Mouse (Mus musculus) forebrain, embryonic 14.5 days (tissue): ENCODE measurements around the gene Sema3g. TPM values are rescaled to one million over a fixed set of nuclear protein-coding genes. Genes with fewer than 3 reads are reported as not detected.

Experiments used
- ATAC-seq: fragments of 200-750 bp; cut with Nextera tagmentation; 2 replicates; pipeline ENCODE4 v1.8.0; 2017; ENCODE audit warnings: mild to moderate bottlenecking, moderate library complexity
- DNase-seq: peaks from one replicate; pipeline ENCODE4 v3.0.0-alpha.2; 2015; ENCODE audit warnings: low spot score
- H3K27ac ChIP-seq: fragments of 300-500 bp; sonication (generic); 2 replicates; pipeline ENCODE4 v1.5.1; 2014; ENCODE audit warnings: low read depth, mild to moderate bottlenecking, control low read depth, low read length, moderate library complexity
- H3K27me3 ChIP-seq: fragments of 300-500 bp; sonication (generic); replicated peaks from 2 replicates; pipeline ENCODE4 v1.6.1; 2014; ENCODE audit warnings: low read length, control low read depth, mixed read lengths; ENCODE audit not compliant: control insufficient read depth, insufficient read depth
- H3K36me3 ChIP-seq: fragments of 300-500 bp; sonication (generic); 2 replicates; pipeline ENCODE4 v1.6.1; 2014; ENCODE audit warnings: low read length, control low read depth; ENCODE audit not compliant: control insufficient read depth, insufficient read depth
- H3K4me1 ChIP-seq: fragments of 300-500 bp; sonication (generic); 2 replicates; pipeline ENCODE4 v1.6.1; 2014; ENCODE audit warnings: antibody characterized with exemption, low read length, control low read depth; ENCODE audit not compliant: control insufficient read depth, insufficient read depth
- H3K4me2 ChIP-seq: fragments of 300-500 bp; sonication (generic); 2 replicates; pipeline ENCODE4 v1.6.1; 2014; ENCODE audit warnings: mild to moderate bottlenecking, control low read depth, low read length
- H3K4me3 ChIP-seq: fragments of 300-500 bp; sonication (generic); 2 replicates; pipeline ENCODE4 v1.5.1; 2014; ENCODE audit warnings: low read depth, low read length, control low read depth
- H3K9ac ChIP-seq: fragments of 300-500 bp; sonication (generic); 2 replicates; pipeline ENCODE4 v1.6.1; 2014; ENCODE audit warnings: mild to moderate bottlenecking, low read length, control low read depth, moderate library complexity
- H3K9me3 ChIP-seq: fragments of 300-500 bp; sonication (generic); replicated peaks from 2 replicates; pipeline ENCODE4 v1.6.1; 2016; ENCODE audit warnings: low read length, control low read depth, mixed read lengths; ENCODE audit not compliant: control insufficient read depth
- WGBS: fragments of 180-500 bp; shearing (Covaris S2); extraction: QIAGEN DNeasy Blood & Tissue Kit; methylation state at CpG from one replicate; pipeline ENCODE4 v1.1.7; 2014; 5-methylcytosine and 5-hydroxymethylcytosine counted together
- polyA plus RNA-seq: library from polyadenylated mRNA; unstranded; fragments of >200 nt; fragmentation: Nextera tagmentation; extraction: Ambion mirVana; gene quantifications from 2 replicates; pipeline ENCODE4 v1.2.1, GENCODE M21; 2014

Gene Sema3g
- polyA plus RNA-seq, 1 experiment from 2014 or later: 0.25 TPM

DNA sequence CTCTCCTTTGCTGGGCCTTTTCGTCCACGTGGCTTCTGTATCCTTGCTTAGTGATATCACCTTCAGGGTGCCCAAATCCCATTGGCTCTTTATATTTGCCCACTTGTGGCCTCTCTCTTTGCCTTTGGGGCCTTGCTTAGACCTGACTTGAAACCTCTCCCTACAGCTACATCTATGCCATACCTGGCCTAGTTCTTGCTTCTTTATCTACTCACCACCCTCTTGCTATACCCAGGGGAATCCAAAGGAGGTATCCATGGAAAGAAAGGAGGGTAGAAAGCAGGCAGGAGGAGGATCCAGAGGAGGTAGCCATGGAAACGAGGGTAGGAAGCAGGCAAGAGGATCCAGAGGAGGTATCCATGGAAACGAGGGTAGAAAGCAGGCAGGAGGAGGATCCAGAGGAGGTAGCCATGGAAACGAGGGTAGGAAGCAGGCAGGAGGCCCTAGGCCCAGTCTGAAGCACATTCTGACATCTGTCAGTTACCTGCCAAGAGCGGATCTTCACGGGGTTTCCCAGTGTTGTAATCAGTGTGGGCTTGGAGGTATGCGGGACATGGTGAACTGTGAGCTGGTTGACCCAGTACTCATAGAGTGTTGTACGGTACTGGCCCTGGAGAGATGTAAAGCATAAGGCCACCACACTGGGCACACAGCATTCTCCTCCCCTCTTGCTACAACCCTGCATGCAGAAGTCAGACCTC lies 50.8 kb downstream of the Sema3g start:
- H3K27ac ChIP-seq: peak overlapping the region; percentile 81
- WGBS: 31% methylated on average over 9 of the region's 9 CpGs
- peak; percentile 73 for ATAC-seq
- peak; percentile 78 for DNase-seq
- H3K9me3 ChIP-seq: no peaks in the 10 kb centered on the region
- no peaks in the 10 kb centered on the region for H3K27me3 ChIP-seq
- no peak overlapping the region for H3K4me3 ChIP-seq
- peak overlapping the region; percentile 48 for H3K4me2 ChIP-seq
- no peaks in the 10 kb centered on the region for H3K36me3 ChIP-seq
- H3K4me1 ChIP-seq: peaks cover 19% of the 10 kb centered on the region
- no peak overlapping the region for H3K9ac ChIP-seq

DNA sequence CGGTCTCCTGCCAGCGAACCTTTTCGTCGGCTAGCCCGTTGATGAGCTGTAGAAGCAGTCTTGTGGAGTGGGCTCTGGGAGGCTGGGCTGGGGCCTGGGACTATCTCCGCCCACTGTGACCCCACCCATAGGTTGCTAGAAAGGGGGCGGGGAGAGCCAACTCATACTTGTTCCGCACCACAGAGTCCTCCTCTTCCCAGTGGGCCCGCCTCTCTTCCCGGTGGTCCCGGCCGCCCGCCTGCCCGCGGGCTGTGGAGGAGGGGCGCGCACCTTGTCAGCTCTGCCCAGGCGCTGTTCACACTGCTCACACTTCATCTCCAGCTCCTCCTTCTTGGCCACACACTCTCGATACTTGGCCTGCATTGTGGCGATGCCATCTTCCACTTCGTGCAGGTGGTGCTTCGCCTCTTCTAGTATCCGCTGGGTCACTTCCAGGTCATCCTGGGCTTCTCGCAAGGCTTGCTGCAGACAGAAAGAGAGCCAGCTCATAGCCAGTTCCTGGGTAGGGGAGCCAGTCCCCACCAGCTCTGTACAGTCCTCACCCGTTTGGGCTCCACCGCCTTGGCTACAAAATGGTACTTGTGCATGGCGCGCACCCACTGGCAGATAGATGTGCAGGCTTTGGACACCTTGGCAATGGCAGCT lies 51.9 kb downstream of the Sema3g start:
- Histone ChIP-seq H3K27me3 (no peaks in the 10 kb centered on the region), H3K9ac (peak overlapping the region; percentile 35), H3K9me3 (no peaks in the 10 kb centered on the region), H3K4me1 (peaks cover 19% of the 10 kb centered on the region), H3K36me3 (no peaks in the 10 kb centered on the region), H3K4me3 (peak overlapping the region; percentile 15; the same call in 1 of the 2 replicates), H3K4me2 (peak overlapping the region; percentile 48), H3K27ac (peak overlapping the region; percentile 81)
- 15% methylated on average over 28 of the region's 28 CpGs for WGBS
- DNase-seq: peak; percentile 71
- peak; percentile 80 for ATAC-seq

DNA sequence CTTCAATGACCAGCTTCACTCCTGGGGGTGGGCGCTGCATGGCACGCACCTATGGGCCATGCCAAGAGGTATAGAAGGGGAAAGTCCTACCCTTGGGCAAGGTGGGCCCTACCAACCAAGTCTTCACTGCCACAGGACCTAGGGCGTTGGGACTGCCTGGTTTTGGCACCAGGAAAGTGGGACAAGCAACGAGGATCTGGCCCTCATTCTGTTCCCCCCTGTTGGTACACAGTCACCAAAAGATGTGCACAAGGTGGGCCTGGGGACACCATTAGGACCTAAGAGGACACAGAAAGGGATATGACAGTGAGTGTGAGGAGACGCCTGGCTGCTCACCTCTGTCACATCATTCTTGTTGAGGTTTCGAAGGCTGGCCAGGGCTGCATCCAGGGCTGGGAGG lies 53.5 kb downstream of the Sema3g start:
- H3K4me1 ChIP-seq: peaks cover 19% of the 10 kb centered on the region
- H3K4me2 ChIP-seq: no peak overlapping the region
- no peak overlapping the region for H3K4me3 ChIP-seq
- H3K9me3 ChIP-seq: no peaks in the 10 kb centered on the region
- H3K27ac ChIP-seq: no peak overlapping the region
- no peak for ATAC-seq
- H3K27me3 ChIP-seq: no peaks in the 10 kb centered on the region
- no peak overlapping the region for H3K9ac ChIP-seq
- H3K36me3 ChIP-seq: no peaks in the 10 kb centered on the region
- WGBS: 85% methylated on average over 6 of the region's 6 CpGs
- no peak for DNase-seq

DNA sequence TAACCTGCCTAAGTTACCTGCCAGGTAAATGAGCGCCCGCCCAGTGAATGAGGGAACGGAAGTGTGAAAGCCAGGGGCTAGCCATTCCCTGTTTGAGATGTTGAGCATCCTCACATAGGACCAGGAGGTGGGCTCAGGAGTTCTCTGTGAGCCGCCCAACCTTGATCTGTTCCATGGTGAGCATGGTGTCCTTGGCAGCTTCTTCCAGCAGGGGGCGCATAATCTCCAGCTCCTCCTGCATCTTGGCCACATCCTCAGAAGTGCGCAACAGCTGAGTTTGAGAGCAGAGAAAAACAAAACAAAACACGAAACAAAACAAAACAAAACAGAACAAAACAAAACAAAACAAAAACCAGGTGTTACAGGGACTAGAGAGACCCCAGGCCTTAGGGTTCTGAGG lies 54.5 kb downstream of the Sema3g start:
- Histone ChIP-seq H3K36me3 (no peaks in the 10 kb centered on the region), H3K27me3 (no peaks in the 10 kb centered on the region), H3K9me3 (no peaks in the 10 kb centered on the region), H3K4me1 (peaks cover 19% of the 10 kb centered on the region), H3K9ac (no peak overlapping the region), H3K27ac (no peak overlapping the region), H3K4me3 (no peak overlapping the region), H3K4me2 (no peak overlapping the region)
- ATAC-seq (peak; percentile 38; the same call in 1 of the 2 replicates), DNase-seq (peak; percentile 75)
- 26% methylated on average over 7 of the region's 7 CpGs for WGBS

Other genes with a start within 250 kb of the Sema3g start
- gene Glt8d1, start 216.5 kb upstream of the Sema3g start, polyA plus RNA-seq: 55.9 and 56.0 TPM in 2 replicates
- gene Spcs1, start 216.2 kb upstream of the Sema3g start, polyA plus RNA-seq: 315 and 338 TPM in 2 replicates
- gene Pbrm1, start 198.7 kb upstream of the Sema3g start, polyA plus RNA-seq: 103 and 125 TPM in 2 replicates
- gene Gnl3, start 198.7 kb upstream of the Sema3g start, polyA plus RNA-seq: 63.3 and 65.1 TPM in 2 replicates
- gene Smim4, start 88.9 kb upstream of the Sema3g start, polyA plus RNA-seq: 72.1 and 93.8 TPM in 2 replicates
- gene Nt5dc2, start 86.8 kb upstream of the Sema3g start, polyA plus RNA-seq: 225 and 288 TPM in 2 replicates
- 21.8 and 22.1 TPM in 2 replicates for gene Stab1, start 49.2 kb upstream of the Sema3g start, polyA plus RNA-seq
- gene Tnnc1, start 9.5 kb upstream of the Sema3g start, polyA plus RNA-seq: 1.2 and 1.3 TPM in 2 replicates
- 217 and 277 TPM in 2 replicates for gene Nisch, start 914 bp upstream of the Sema3g start, polyA plus RNA-seq
- 11.6 and 13.2 TPM in 2 replicates for gene Phf7, start 33.5 kb downstream of the Sema3g start, polyA plus RNA-seq
- gene Bap1, start 33.6 kb downstream of the Sema3g start, polyA plus RNA-seq: 93.9 and 105 TPM in 2 replicates
- gene Dnah1, start 106.0 kb downstream of the Sema3g start, polyA plus RNA-seq: 3.8 and 4.2 TPM in 2 replicates
- gene Capn7, start 118.8 kb downstream of the Sema3g start, polyA plus RNA-seq: 61.9 and 69.2 TPM in 2 replicates
- gene Sh3bp5, start 218.2 kb downstream of the Sema3g start, polyA plus RNA-seq: 33.9 and 44.8 TPM in 2 replicates